Mouse (Mus musculus) ES-Bruce4 (cell line): ENCODE data around the gene Arpc1b. TPM values are rescaled to one million over a fixed set of nuclear protein-coding genes. Genes with fewer than 3 reads are reported as not detected.
"Not testable (repeated sequence)": the region's sequence is repeated elsewhere in the genome, so short reads cannot be mapped to it uniquely, and the experiment has no call there.

Source experiments
- H3K27ac ChIP-seq: 2 replicates; pipeline ENCODE4 v1.5.1; 2012; ENCODE audit warnings: low read length, inconsistent platforms; ENCODE audit not compliant: insufficient read depth
- H3K27me3 ChIP-seq: 2 replicates; pipeline ENCODE4 v1.6.1; 2012; ENCODE audit warnings: mild to moderate bottlenecking, low read length, inconsistent platforms; ENCODE audit not compliant: control insufficient read depth, poor library complexity, insufficient read depth, severe bottlenecking
- H3K36me3 ChIP-seq: 2 replicates; pipeline ENCODE4 v1.6.1; 2012; ENCODE audit warnings: inconsistent platforms, mild to moderate bottlenecking, low read length, moderate library complexity; ENCODE audit not compliant: control insufficient read depth, poor library complexity, insufficient read depth, severe bottlenecking
- H3K4me1 ChIP-seq: one replicate; pipeline ENCODE4 v1.8.1; 2011; ENCODE audit warnings: low read length; ENCODE audit not compliant: control insufficient read depth, insufficient read depth
- H3K4me3 ChIP-seq: 2 replicates; pipeline ENCODE4 v1.5.1; 2011; ENCODE audit warnings: low read depth, mild to moderate bottlenecking, low read length
- H3K9ac ChIP-seq: 2 replicates; pipeline ENCODE4 v1.6.1; 2012; ENCODE audit warnings: low read depth, mild to moderate bottlenecking, inconsistent platforms; ENCODE audit not compliant: poor library complexity, severe bottlenecking
- H3K9me3 ChIP-seq: replicated peaks from 2 replicates; pipeline ENCODE4 v1.6.1; 2012; ENCODE audit warnings: mild to moderate bottlenecking, low read length, inconsistent platforms; ENCODE audit not compliant: control insufficient read depth, poor library complexity, insufficient read depth, severe bottlenecking
- CTCF ChIP-seq: IDR thresholded peaks from one replicate; pipeline ENCODE4 v1.8.1; 2011; ENCODE audit warnings: low read depth, low read length
- EP300 ChIP-seq: IDR thresholded peaks from 2 replicates; pipeline ENCODE4 v1.6.1; 2011; ENCODE audit warnings: low read depth, low read length; ENCODE audit not compliant: insufficient read depth
- POLR2A ChIP-seq: IDR thresholded peaks from one replicate; pipeline ENCODE4 v1.8.1; 2011; ENCODE audit warnings: low read length; ENCODE audit not compliant: insufficient read depth
- polyA plus RNA-seq: library from polyadenylated mRNA; stranded (reverse); fragments of >200 nt; gene quantifications from 2 replicates; pipeline ENCODE4 v1.2.4, GENCODE M21; 2011; ENCODE audit warnings: low read depth; ENCODE audit not compliant: missing spikeins, insufficient read depth, insufficient read length

Arpc1b gene
- polyA plus RNA-seq, 1 experiment: 92.3 TPM

DNA sequence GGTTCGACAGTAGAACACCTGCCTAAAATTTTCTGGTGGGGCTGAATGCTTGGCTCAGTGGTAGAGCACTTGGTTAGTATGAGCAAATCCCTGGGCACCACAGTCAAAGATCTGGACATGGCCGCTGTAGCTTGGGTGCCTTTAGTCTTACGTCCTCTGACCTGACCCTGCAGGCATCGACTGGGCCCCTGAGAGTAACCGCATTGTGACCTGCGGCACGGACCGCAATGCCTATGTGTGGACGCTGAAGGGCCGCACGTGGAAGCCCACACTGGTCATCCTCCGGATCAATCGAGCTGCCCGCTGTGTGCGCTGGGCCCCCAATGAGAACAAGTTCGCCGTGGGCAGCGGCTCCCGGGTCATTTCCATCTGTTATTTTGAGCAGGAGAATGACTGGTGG lies 9.4 kb downstream of the Arpc1b start:
- Histone ChIP-seq H3K9ac (no peak overlapping the region), H3K9me3 (no peaks in the 10 kb centered on the region), H3K4me1 (no peaks in the 10 kb centered on the region), H3K27me3 (no peaks in the 10 kb centered on the region), H3K4me3 (no peak overlapping the region), H3K36me3 (peaks cover 22% of the 10 kb centered on the region), H3K27ac (no peak overlapping the region)
- no peak for TF ChIP-seq EP300
- no peak for TF ChIP-seq CTCF
- no peak for TF ChIP-seq POLR2A

DNA sequence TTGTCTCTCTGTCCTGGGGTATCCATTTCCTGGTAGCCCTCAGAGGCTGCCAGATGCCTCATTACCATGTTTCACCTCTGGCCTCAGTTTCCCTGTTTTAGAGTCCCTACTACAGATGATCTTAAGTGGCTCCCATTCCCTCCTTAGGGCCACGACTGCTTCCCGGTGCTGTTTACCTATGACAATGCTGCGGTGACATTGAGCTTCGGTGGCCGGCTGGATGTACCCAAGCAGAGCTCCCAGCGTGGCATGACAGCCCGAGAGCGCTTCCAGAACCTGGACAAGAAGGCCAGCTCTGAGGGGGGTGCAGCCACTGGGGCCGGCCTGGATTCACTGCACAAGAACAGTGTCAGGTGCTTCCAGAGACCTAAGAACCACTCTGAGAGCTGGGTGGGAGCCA lies 12.6 kb downstream of the Arpc1b start:
- H3K27me3 ChIP-seq: no peaks in the 10 kb centered on the region
- H3K27ac ChIP-seq: no peak overlapping the region
- peaks cover 49% of the 10 kb centered on the region for H3K36me3 ChIP-seq
- H3K4me1 ChIP-seq: no peaks in the 10 kb centered on the region
- no peak overlapping the region for H3K9ac ChIP-seq
- TF ChIP-seq EP300 (no peak), POLR2A (no peak), CTCF (no peak)
- no peaks in the 10 kb centered on the region for H3K9me3 ChIP-seq
- H3K4me3 ChIP-seq: no peak overlapping the region

DNA sequence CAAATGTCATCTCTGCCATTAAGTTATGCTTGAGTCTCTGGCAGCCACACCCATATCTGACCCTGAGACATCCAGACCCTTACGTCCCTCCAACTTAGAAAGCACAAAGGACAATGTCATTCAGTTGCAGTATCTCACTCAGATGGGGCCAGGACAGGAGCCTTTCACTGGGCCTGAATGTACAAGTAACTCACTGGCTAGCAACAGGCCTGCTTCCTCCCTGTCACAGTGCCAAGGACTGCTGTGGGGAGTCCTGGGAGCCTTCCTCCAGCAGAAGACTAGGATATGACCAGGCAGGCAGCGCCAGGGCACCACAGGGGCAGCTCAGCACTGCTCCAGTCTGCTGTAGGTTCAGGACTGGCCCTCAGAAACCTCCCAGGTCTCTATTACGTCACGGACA lies 15.1 kb downstream of the Arpc1b start:
- Histone ChIP-seq H3K27me3 (no peaks in the 10 kb centered on the region), H3K36me3 (peaks cover 67% of the 10 kb centered on the region), H3K27ac (no peak overlapping the region), H3K9me3 (no peaks in the 10 kb centered on the region), H3K4me3 (no peak overlapping the region), H3K9ac (no peak overlapping the region), H3K4me1 (no peaks in the 10 kb centered on the region)
- TF ChIP-seq CTCF: no peak
- TF ChIP-seq EP300: no peak
- no peak for TF ChIP-seq POLR2A

DNA sequence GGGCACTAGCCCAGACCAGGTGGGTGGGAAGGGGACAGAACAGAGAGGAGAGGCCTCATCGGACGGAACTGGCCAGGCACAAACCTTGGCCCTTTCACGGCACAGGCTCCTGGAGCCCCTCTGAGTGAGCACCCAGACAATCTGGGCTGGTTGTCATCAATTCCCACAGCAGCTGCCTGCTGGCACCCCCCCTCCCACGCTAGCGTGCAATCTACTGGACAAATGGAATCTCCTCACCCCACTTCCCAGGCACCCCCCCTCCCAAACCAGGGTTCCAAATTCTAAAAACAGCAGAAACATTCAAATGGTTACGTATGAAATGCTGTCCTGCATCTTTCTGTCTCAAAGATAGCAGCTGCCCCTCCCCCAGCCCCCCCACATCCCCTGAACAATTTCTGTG lies 15.8 kb downstream of the Arpc1b start:
- not testable (repeated sequence) for H3K9me3 ChIP-seq, H3K4me3 ChIP-seq, H3K27ac ChIP-seq, H3K4me1 ChIP-seq, H3K9ac ChIP-seq, H3K27me3 ChIP-seq
- H3K36me3 ChIP-seq: peaks cover 72% of the 10 kb centered on the region

DNA sequence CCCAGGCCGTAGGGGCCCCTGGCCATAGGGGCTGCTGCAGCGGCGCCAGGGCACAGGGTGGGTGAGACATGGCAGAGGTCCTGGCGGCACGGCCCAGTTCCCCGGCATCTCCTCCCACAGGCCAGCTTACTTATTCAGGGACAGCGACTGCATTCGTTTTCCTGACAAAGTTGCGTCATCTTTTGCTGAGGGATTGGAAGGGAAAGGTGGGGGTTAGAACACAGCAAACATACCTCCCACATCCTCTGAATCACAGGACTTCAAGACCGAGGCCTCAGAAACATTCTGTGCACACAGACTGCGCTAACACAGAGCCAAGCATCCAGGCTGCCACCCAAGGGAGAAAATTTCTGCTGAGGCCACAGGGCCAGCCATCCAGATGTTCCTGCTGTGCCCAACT lies 16.2 kb downstream of the Arpc1b start:
- Histone ChIP-seq H3K9ac (no peak overlapping the region), H3K4me3 (no peak overlapping the region), H3K27me3 (no peaks in the 10 kb centered on the region), H3K9me3 (no peaks in the 10 kb centered on the region), H3K27ac (no peak overlapping the region), H3K36me3 (peaks cover 72% of the 10 kb centered on the region), H3K4me1 (no peaks in the 10 kb centered on the region)
- TF ChIP-seq CTCF (no peak), POLR2A (no peak), EP300 (no peak)

DNA sequence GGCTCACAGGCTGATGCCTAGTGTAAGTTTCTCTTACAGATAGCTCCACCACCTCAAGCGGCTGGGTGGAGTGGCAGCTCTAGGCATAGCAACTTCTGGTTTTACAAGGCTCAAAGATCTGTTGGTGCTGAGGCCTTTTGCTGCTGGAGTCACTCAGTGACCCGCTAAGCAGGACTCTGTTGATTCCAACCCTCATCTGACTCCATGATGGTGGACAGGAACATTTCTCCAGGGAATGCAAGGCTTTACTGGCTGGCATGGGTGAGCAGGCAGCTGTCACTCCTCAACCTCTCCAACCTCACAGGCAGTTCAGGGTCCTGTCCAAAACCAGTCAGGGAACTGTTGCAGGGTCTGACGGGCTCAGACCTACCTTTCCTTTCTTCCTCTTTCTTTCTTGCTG lies 17.0 kb downstream of the Arpc1b start:
- Histone ChIP-seq H3K27me3 (no peaks in the 10 kb centered on the region), H3K9me3 (no peaks in the 10 kb centered on the region), H3K4me1 (no peaks in the 10 kb centered on the region), H3K9ac (no peak overlapping the region), H3K27ac (no peak overlapping the region), H3K36me3 (peaks cover 74% of the 10 kb centered on the region), H3K4me3 (no peak overlapping the region)
- no peak for TF ChIP-seq CTCF
- TF ChIP-seq POLR2A: no peak
- TF ChIP-seq EP300: no peak

DNA sequence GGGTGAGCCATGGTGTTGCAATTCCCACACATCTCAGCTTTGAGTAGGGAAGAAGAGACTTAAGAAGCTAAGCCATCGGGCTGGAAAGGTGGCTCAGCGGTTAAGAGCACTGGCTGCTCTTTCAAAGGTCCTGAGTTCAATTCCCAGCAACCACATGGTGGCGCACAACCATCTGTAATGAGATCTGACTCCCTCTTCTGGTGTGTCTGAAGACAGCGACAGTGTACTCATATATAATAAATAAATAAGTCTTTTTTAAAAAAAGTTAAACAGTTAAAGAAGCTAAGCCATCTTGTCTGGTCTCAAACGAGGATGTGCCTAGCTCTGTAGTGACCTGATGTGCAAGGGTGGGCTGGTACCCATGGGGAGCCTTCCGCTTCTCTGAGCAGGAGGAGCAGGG lies 19.3 kb downstream of the Arpc1b start:
- TF ChIP-seq CTCF: peak; percentile 10
- H3K9me3 ChIP-seq, H3K4me3 ChIP-seq, H3K27ac ChIP-seq, H3K4me1 ChIP-seq, H3K27me3 ChIP-seq, H3K9ac ChIP-seq: not testable (repeated sequence)
- peaks cover 65% of the 10 kb centered on the region for H3K36me3 ChIP-seq
